Mouse (Mus musculus): ENCODE measurements around the gene Tmem206.
A peak's percentile ranks its signal among the peaks of the same experiment; 100 is the strongest.

Gene Tmem206

DNA sequence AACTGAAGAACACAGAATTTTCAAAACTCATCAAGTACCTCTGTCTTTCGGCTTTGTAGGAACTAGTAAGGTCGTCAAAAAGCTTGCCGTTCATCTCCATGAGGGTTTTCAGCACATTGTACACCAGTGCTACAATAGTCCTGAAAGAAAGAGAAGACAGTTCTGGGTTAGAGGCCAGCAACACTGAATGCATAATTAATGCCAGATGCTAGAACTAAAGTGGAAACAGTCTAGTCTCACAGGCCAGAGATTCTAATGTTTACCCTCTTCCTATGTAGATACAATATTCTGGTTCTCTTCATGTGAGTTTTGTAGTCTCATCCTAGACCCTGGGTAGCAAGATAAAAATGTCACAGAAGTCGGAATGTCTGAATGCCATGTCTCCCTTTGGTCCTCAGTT is 28.1 kb downstream of the Tmem206 start:
- no peak for DNase-seq

DNA sequence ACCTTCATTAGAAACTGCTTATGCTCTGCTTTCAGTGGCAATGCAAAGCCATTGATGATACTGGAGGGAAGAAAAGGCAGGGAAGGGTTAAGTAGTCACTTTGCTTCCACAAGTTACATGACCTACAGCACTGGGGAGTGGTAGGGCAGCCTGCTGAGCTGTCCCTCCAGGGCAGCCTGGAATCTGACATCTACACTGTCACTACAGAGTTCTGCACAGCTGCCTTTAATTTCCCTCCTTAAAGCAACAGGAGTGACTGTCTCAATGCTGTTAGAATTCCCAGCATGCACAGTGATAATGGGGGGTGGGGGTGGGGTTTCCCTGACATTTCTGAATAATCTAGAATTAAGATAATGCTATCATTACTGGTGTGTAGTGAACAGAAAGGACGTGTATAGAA is 31.2 kb downstream of the Tmem206 start:
- no peak for DNase-seq

DNA sequence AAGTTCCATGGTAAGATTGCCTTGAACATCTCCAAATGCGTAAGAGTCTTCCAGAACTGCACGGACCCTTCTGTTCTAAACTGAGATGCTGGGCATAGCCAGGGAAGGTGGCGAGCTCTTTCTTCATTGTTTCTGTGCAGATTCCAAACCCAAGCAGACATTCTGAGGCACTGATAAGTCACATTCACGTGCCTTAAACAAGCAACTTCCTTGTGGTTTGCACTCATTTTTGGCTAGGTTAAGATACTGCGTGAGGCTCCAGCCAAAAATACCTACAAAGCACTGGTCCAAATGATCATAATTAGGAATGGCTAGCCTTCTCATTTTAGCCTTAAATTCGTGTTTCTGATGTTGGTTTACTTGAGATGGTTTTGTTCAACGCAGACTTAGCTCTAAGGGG is 33.8 kb downstream of the Tmem206 start:
- no peak for DNase-seq

DNA sequence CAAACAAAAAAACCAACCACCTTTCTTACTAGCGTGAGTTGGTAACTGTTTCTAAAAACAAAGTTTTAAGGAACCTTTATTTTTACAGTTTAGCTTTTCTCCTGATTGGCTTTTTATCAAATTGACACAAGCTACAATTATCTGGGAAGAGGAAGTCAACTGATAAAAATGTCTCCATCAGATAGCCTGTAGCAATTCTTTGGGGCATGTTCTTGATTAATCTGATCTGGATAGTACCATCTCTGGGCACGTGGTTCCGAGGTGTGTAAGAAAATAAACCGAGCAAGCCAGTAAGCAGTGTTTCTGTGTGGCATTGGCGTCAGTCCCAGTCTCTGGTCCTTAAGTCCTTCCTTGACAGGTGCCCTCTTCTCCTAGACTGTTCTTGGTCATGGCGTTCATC is 36.7 kb downstream of the Tmem206 start:
- no peak for DNase-seq

DNA sequence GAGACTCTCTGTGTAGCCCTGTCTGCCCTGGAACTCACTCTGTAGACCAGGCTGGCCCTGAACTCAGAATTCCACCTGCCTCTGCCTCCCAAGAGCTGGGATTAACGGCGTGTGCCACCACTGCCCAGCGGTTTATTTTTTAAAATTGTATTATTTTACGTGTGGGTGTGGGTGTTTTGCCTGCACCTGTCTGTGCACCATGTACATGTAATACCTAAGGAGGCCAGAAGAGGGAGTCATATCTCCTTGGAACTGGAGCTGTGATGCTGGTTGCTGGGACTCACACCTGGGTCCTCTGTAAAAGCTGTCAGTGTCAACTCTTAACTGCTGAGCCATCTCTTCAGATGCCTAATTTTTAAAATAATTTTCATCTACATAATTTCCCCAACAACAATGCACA is 38.8 kb downstream of the Tmem206 start:
- peak in 1 of 2 experiments; percentile 30 for DNase-seq

DNA sequence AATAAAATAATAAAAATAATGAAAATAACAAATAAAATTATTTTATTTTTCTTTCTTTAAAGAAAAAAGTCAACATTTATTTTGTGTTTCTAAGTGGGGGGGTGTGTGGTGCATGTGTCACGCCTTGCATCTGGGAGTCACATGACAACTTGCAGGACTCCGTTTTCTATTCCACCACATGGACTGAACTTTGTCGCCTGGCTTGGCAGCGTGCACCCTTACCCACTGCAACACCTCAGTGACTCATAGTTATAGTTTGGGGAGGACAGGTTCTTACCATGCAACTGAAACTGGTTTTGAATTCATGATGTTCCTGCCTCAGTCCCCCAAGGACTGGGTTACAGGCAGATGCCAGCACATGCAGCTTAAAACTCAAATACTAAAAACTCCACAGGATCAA is 42.5 kb downstream of the Tmem206 start:
- DNase-seq = no peak

DNA sequence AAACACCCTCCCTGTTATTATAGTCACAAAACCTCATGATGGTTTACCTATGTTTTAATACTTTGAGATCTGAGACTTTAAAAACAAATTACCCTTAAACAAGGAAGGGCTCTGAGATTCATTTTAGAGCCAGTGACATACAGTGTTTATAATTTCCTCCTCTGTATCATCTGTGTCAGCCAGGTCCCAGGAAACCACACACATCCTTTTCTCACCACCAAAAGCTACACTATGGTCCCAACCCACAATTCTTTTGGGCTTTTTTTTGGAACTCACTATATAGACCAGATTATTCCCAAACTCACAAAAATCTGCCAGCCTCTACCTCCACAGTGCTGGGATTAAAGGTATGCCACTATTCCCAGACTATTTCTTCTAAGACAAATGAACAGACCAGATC is 43.4 kb downstream of the Tmem206 start:
- no peak for DNase-seq

DNA sequence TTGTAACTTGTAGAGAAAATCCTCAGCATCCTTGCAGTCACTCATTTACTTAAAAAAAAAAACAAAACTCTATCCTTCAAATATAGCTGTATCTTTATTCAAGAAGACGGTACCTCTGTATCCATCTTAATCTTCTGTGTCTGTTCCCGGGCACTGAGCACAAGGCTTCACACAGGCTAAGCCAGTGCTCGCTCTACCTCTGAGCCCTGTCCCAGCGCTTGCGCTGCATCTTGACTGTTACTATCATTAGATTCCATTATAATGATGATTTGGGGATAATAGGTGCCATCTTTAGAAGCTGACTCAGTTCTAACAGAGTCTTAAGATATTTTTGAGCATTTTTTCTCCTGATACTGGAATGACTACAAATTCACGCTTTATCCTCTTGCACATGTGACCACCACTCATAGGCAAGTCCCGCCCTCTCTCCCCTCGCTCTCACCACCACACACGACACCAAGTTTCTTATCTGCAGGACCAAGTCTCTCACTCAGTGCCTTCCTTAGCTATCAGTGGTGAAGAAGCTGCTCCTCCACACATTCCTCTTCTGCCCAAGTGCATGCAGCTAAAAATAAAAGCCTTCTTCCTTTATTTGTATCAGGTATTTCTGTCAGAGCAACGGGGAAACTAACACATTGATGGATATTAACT is 49.4 kb downstream of the Tmem206 start:
- DNase-seq = no peak

DNA sequence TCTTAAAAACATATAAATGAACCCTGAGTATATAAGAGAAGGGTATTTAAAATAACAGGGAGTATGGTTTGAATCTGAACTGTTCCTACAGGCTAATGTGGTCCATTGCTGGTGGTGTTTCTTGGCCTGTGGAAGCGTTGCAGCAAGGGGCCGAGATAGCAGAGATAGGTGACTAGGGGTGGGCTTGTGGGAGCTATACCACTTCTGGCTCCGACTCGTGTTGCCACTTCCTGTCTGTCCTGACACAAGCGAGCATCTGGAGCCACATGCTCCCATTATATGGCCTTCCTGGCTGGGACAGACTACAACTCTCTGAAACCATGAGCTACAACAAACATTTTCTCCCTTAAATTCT is 49.9 kb downstream of the Tmem206 start:
- no peak for DNase-seq

DNA sequence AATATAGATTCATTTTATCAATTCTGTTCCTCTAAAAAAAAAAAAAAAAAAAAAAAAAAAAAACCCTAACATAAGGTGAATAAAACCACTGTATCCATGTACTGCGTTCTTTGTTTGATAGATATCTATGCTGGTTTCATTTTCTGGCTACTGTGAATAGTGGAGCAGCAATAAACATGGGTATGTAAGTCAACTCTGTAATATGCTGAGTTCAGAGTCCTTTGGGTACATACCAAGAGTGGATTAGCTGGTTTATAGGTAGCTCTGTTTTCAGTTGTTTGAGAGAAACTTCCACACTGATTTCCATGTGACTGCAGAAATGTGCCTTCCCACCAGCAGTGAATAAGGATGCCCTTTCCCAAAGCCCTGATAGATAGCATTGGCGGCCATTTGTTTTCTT is 52.4 kb downstream of the Tmem206 start:
- DNase-seq = no peak

DNA sequence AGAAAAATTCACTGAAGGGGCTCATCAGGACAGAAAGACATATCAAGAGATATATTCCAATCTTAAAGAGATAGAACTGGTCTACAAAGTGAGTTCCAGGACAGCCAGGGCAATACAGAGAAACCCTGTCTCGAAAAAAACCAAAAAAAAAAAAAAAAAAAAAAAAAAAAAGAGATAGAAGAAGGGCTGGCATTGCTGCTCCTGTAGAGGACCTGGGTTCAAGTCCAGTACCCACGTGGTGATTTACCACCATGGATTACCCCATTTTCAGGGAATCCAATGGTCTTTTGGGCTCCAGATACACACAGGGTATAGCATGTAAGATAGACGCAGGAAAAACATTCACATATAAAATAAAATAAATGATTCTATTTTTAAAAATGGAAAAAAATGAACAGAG is 55.1 kb downstream of the Tmem206 start:
- DNase-seq = no peak

DNA sequence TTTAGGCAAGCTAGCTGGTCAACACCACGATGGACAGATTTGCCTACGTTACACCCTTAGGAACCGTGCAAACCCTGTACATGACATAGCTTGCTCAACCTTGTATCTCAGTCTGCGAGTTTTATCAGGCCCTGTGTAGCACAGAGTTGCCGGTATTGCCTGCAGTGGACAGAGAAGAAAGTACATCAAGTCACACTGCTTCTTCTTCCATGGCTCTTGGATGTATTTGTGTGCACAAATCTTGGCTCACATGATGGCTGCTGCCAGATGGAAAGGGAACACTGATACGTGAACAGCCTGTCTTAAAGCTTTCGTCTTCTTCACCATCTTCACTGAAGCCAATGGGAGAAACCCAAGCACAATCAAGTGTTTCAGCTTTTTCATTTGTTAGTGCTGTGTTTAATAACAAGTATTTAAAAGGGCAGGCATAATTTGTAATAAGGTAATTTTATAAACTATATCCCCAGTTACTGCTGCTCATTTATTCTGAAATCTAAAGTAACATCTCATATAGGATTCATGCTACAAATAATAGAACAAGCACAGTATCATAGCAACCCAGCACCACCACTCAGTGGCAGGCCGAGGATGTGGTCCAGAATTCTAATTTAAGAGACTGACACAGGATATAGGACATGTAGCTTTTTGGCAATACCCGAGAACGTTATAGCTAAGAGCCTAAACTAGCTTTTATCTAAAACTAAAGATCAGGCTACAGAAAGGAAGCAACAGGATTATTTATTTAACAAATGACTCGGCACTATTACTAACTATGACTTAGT is 56.4 kb downstream of the Tmem206 start:
- no peak for DNase-seq

DNA sequence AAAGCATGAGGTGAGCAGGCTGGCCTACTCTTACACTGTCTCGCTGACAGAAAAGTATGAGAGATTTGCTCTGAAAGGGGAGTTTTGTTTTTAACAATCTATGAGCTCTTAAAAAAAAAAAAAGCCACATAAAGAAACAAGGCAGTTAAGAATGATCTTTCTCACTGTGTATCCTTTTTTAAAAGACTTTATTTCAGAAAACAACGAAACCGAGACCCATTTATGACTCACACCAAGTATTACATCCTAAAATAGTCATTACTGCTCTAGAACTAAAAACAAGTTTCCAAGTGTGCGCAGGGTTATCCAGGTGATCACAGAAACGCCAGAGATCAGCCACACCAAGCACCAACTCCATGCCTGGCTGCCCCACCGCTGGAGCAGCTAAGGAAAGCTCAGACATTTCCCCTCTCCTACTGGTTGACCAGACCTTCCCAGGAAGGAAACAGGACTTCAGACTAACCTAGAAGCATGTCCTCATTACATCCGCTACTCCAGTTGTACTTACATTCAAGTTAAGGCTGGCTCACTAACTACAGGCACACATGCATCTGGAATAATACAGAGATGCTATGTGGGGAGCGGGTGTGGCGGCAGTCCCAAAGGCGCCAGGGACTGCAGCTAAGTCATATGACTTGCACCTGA is 59.2 kb downstream of the Tmem206 start:
- no peak for DNase-seq

DNA sequence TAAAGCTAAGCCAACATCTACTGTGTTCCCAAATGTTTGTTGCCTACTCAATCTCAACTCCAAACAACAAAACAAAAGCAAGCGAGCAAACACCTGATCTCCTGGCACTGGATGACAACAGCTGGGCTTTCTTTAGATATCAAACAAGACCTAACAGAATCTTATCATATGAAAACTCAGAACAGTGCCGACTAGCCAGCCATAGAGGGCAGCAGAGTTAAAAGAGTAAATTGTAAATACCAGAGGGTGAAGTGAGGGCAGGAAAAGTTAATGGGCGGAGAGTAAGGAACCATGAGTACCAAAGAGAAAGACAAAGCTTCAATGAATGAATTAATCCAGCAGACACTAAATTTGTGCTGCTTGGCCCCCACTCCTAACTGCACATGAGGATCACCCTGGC is 65.6 kb downstream of the Tmem206 start:
- peak in 1 of 2 experiments; percentile 70 for DNase-seq

DNA sequence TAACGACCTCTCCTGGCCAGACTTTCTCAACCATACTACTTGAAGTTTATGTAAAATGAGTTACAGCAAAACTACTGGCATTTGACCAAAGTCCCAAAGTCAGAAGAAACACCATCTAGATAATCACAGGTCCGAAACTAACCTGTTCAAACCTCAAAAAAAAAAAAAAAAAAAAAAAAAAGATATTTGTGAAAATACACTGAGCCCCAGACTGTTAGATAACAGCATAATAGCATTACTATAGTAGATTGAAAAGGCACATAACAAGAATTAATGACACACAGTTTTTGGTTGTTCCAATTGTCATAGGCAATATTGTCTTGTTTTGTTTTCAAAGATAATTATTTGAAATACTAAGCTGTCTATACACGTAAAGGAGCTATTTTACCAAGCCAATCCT is 67.8 kb downstream of the Tmem206 start:
- no peak for DNase-seq

DNA sequence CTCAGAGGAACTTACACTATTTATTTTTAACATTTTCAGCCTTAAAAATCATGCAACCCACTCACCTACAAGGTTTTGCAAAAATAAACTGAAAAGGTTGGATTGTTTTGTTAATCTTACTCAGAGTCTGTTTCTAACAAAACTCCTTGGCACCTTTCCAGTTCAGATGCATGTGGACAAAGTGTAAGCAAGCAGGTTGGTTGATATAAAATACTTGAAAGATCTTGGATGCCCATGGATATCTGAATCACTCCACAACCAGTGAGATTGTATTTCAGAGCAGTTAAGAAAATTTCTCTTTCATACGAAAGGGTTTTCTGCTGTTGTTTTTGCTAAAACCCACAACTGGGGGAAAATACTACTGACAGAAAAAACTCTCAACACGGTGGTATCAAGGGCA is 68.4 kb downstream of the Tmem206 start:
- no peak for DNase-seq

DNA sequence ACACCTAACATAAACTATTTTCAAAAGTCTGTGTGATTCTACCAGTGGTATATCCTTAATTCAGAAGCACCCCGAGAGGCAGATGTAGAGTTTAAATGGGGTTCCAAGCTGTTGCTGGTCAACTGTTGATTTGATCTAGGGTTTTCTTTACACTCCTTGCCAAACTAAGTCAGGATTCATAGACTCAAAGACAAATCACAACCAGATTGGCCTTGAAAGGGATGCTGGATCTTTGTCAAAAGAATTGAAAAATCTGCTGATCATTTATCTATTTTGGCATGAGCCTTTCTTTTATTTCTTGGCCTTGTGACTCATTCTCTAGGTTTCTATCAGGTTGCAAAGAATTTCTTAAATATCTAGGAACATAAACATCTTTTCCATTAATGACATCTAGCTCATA is 69.5 kb downstream of the Tmem206 start:
- no peak for DNase-seq

DNA sequence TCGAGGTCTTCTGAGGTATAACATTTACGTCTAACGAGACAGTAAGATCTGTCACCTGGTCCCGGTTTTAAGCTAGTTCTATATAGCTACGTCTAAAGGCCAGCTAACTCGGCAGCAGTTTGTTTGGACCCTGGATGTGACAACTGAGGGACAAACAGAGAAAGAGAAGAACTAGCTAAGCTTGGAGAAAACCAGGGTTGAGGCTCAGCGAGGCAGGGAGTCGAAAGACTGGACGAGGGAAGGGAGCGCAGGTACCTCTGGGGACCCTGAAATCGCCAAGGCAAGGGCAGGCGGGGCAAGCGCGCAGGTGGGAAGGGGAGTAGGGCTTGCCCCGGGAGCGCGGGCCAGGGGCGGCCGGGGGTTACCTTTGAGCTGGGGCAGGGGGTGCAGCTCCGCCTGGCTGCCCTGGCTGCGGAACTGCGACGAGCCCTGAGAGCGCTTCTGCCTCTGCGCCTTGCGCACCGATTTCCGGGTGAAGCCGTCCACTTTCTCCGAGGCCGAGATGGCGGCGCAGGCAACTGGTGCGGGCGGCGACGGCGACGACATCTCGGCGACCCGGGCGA is 70.2 kb downstream of the Tmem206 start:
- DNase-seq = peak; percentile 73 to 78

DNA sequence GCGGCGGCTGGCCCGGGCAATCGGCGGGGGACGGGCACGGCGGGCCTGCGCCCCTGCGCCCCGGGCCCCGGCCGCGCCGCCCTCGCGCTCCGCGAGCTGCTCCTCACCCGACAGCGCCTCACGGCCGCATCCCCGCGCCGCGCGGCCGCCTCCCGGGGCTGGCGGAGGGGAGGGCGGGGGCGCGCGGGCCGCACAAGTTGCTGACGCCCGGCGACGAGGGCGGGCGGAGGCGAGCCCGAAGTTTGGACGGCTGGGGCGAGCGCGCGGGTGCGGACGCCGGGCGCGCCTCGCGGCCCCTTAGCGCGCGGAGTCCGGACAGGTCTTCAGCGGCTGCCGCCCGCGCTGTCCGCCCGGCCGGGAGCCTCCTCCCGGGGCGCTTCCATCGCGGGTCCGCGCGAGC is 70.7 kb downstream of the Tmem206 start:
- DNase-seq = peak in 1 of 2 experiments; percentile 84

DNA sequence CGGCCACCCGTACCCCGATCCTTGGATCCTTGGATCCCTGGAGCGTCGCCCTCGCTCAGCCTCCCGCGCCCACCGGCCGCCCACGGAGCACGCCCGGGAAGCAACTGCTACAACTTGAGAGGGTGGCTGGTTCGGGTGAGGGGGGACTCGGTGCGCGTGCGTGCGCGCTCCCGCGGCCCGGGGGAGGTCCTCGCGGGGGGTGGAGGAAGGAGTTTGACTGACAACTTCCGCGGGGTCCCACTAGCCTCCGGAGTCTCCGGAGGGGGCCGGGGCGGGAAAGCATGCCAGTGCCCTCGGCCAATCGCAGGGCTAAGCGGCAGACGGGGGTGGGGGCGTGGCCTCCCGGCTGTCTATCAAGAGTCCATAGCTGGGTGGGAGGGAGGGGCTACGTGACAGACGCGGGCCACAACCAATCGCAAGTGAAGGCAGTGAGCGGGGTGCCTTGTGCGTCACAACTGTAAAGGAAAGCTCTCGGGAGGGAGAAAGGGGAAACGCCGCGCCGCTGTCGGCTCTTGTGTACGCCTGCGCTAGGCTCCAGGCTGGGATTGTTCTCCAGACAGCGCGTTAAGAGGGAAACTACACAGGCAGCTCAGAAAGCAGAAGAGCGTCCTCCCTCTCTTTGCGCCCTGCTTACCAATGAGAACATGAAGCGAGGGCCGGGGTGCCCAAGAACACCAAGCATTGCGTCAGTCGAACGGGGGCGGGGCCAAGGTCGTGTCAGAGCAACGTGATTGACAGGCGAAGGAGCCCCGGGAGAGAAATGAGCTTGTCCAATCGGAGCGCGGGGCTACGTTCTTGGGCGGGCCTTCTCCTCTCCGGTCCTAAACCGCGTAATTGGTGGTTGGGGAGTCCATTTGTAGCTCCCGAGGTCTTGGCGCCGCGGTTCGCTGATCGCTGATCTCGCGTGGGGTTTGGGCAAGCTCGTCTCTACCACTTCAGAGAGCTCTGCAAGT is 71.5 kb downstream of the Tmem206 start:
- DNase-seq = peak; percentile 99 to 100
